Mouse (Mus musculus): Measurements from ENCODE around the gene Vsig4.
"Not testable (repeated sequence)": the region's sequence is repeated elsewhere in the genome, so short reads cannot be mapped to it uniquely, and the experiment has no call there.

Vsig4 gene

DNA sequence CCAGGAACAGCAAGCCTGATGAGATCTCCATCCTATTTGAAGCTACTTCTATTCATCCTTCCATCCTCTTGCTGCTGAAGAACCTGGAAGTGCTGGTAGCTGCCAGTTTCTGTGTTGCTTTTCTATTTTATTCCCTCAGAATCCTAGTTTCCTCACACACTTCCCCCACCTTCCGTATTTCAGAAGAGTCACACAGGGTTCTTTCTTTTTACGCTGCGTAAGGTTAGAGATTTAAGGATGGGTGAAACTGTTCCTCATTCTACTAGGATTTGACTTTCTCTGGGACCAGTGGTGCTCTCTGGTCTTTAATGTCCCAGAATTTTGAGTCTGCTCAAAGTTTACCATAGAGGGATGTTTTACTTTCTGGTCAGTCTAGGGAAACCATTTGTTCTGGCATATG is at the start of gene Vsig4:
TSS of gene Vsig4 (minus strand) at position 101 of the 400 bp plus-strand sequence.
- no peak for DNase-seq (ENCODE audit: low spot score)

DNA sequence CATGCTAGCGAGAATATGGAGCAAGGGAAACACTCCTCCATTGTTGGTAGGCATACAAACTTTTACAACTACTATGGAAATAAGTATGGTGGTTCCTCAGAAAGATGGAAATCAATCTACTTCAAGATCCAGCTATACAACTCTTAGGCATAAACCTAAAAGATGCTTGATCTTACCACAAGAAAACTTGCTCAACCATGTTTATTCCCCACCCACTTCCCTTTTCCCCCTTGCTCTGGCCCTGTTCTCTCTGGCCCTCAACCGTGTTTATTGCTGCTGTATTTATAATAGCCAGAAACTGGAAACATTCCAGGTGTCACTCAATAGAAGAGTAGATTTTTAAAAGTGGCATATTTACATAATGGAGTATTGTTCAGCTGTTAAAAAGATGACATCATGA is 45.9 kb upstream of the Vsig4 start:
- DNase-seq (ENCODE audit: low spot score) = no peak

DNA sequence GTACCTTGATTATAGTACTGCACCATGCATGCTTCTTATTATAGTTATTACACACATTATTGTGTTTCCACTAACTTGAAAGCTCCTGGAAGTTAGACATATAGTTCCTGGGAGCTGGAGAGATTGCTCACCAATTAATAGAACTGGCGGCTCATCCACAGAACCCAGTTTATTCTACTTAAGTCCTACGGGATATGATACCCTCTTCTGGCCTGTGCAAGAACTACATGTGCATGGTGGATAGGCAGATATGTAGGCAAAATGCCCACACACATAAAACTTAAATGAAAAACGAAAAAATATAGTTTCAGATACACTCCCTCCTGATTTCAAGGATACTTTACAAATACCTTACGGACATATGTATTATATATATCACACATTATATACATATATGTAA is 36.5 kb upstream of the Vsig4 start:
- DNase-seq (ENCODE audit: low spot score) = no peak

DNA sequence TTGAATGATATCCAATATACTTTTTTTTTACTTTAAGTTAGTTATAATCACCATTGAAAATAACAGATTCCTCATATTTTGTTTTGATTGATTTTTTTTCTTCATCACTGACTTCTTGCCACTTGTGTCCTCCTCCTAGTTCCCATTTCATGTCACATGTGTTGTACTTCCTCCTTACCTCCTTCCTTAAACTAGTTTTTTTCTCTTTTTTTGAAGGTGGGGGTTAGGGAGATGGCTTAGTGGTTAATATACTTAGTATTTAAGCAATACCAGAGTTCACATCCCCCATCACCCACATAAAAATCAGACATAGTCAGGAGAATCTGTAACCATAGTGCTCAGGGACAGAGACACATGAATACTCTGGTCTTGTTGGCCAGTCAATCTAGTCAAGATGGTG is 36.7 kb downstream of the Vsig4 start:
- no peak for DNase-seq (ENCODE audit: low spot score)

DNA sequence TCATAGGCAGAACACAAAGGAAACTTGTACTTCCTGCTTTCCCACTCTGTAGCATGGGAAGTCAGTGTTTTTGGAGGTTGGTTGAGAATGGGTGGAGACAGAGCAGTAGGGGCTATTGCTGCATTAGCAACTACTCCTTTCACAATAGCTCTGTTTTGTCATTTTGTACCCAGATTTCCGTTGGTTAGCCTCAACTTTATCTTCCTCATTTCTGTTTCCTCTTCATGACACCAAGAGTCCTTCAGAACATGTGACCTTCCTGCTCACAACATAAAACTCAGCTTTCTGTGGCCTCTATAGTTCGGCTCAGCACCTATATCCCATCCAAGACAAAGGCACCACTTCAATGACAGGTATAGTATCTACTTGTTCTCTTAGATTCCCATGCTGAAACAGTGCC is 53.6 kb downstream of the Vsig4 start:
- DNase-seq (ENCODE audit: low spot score) = no peak

DNA sequence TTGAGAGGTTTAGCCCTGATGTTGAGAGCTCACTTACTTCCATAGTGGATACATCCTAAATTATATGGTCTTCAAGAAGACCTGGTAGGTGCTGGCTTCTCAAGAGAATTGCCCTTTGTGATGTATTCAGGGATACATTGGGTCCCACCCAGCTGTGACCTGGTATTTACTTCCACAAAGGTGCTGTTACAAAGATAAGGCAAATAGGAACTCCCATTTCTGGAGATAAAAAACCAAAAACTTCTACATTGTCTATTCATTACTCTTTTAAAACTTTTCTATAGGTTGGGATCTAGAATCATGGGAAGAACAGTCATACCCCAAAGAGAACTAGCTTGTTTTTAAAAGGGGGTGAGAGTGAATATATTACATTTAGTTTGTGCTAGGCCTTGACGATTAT is 54.2 kb downstream of the Vsig4 start:
- no peak for DNase-seq (ENCODE audit: low spot score)

DNA sequence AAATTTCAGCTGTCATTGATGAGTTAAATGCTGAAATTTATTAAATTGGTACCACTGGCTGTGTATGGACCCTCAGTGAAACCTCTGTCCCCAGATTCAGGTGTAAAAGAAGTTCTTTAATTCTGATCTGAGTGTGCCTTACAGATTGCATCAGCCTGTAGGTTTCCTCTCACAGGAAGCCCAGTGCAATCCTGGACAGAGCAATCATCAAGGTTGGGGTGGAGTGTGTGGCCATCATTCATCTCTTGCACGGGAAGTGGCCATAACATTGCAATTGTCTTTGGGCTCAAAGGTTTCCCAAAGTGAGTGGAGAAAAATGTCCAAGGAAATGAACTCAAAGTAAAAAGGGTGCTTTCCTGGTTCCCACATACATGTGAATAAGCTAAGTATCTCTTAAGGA is 57.5 kb downstream of the Vsig4 start:
- no peak for DNase-seq (ENCODE audit: low spot score)

DNA sequence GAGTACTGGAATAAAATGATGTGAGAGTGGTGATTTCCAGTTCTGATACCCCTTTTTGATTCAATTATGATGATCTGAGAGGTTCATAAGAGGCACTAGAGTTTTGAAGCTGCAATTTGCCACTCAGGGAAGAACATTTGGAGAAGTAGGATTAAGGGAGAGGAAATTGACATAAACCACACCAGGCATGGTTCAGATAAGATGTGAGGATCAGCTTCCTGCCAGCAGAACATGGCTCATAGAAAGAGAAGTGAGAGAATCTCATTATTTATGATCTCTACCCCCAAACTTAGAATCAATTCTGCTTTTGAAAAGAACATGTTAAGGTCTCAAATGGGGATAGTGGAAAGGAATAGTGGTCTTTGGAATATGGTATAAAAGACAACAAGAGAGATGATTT is 66.2 kb downstream of the Vsig4 start:
- DNase-seq (ENCODE audit: low spot score) = no peak

DNA sequence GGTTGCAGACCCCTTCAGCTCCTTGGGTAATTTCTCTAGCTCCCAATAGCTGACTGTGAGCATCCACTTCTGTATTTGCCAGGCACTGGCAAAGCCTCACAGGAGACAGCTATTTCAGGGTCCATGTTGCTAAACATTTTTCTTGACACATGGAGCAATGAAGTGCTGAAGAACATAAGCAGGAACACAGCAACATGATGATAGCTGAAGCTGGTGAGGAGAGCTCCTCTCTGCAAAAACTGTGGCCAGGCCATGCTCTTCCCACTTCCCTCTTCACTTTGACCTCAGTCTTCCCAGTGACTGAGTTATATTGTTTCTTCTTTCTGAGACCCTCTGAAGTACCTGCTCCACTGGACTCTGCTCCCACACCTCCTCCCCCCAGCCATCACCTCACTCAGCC is 67.8 kb downstream of the Vsig4 start:
- no peak for DNase-seq (ENCODE audit: low spot score)

DNA sequence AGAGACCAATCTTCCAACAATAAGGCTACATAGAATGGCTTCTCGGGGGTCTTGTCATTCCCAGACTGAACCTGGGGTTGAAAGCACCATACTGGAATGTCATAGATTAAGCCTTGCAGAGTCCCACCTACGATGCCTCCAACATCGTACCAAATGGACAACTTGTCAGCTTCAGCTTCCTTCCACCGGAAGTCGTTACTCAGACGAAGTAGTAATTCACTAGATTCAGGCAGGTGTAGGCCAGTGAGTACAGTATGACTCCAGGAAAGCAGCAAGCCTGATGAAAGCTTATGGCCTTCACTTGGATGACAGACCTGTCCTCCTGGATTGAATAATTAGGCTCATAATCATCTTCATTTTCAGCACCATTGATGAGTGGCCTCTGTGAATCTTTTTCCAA is 69.0 kb downstream of the Vsig4 start:
- no peak for DNase-seq (ENCODE audit: low spot score)

DNA sequence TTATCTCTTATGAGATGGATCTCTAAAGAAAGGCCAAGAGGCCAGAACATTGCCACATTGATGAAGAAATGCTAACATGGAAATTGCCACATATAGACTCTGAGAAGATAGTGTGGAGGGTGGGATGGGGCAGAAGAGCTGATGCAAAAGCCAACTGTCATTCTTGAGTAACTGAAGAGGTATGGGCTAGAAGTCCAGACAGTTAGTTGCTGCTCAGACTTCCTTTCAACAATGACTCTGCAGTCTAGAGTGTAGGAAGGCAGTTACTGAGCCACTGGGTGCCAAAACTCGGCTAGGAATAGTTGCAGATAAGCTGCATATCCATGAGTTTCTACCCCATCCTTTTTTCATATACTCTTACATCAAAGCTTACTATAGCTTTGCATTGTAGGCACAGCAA is 75.2 kb downstream of the Vsig4 start:
- no peak for DNase-seq (ENCODE audit: low spot score)

DNA sequence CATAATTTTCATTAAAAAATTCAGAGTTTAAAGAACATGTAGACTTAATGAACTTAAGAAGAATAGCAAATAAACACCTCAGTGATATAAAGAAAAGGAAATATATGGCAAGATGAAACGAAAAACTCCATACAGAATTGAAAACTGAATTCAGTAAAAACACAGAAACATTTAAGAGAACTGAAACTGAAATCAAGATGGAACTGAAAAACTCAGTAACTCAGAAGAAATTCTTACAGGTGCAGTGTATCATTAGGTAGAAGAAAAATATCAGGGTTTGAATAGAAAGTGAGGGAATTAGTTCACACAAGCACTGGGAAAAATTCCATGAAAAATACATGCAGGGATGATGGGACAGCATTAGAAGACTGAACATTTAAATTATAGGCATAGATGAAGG is 86.4 kb downstream of the Vsig4 start:
- DNase-seq (ENCODE audit: low spot score) = no peak

DNA sequence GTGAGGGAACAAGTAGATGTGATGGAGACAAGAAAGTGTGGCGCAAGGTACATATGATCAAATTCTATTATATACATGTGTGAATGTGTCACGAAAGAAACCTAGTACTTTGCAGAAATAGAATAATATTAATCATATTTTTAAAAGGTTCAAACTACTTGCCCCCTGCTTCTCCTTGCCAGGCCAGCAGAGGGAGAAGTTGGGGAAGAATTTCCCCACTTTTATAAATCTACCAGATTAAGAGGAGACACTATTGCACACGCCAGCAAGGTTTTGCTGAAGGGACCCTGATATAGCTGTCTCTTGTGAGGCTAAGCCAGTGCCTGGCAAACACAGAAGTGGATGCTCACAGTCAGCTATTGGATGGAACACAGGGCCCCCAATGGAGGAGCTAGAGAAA is 88.1 kb downstream of the Vsig4 start:
- DNase-seq (ENCODE audit: low spot score) = not testable (repeated sequence)
